Mouse (Mus musculus) ES-Bruce4 (cell line): Measurements from ENCODE around the gene Plvap. TPM values are rescaled to one million over a fixed set of nuclear protein-coding genes. Genes with fewer than 3 reads are reported as not detected.
A peak's percentile ranks its signal among the peaks of the same experiment; 100 is the strongest.

Experiments used
- H3K27ac ChIP-seq: 2 replicates; pipeline ENCODE4 v1.5.1; 2012; ENCODE audit warnings: low read length, inconsistent platforms; ENCODE audit not compliant: insufficient read depth
- H3K27me3 ChIP-seq: 2 replicates; pipeline ENCODE4 v1.6.1; 2012; ENCODE audit warnings: mild to moderate bottlenecking, low read length, inconsistent platforms; ENCODE audit not compliant: control insufficient read depth, poor library complexity, insufficient read depth, severe bottlenecking
- H3K36me3 ChIP-seq: 2 replicates; pipeline ENCODE4 v1.6.1; 2012; ENCODE audit warnings: inconsistent platforms, mild to moderate bottlenecking, low read length, moderate library complexity; ENCODE audit not compliant: control insufficient read depth, poor library complexity, insufficient read depth, severe bottlenecking
- H3K4me1 ChIP-seq: one replicate; pipeline ENCODE4 v1.8.1; 2011; ENCODE audit warnings: low read length; ENCODE audit not compliant: control insufficient read depth, insufficient read depth
- H3K4me3 ChIP-seq: 2 replicates; pipeline ENCODE4 v1.5.1; 2011; ENCODE audit warnings: low read depth, mild to moderate bottlenecking, low read length
- H3K9ac ChIP-seq: 2 replicates; pipeline ENCODE4 v1.6.1; 2012; ENCODE audit warnings: low read depth, mild to moderate bottlenecking, inconsistent platforms; ENCODE audit not compliant: poor library complexity, severe bottlenecking
- H3K9me3 ChIP-seq: replicated peaks from 2 replicates; pipeline ENCODE4 v1.6.1; 2012; ENCODE audit warnings: mild to moderate bottlenecking, low read length, inconsistent platforms; ENCODE audit not compliant: control insufficient read depth, poor library complexity, insufficient read depth, severe bottlenecking
- CTCF ChIP-seq: IDR thresholded peaks from one replicate; pipeline ENCODE4 v1.8.1; 2011; ENCODE audit warnings: low read depth, low read length
- EP300 ChIP-seq: IDR thresholded peaks from 2 replicates; pipeline ENCODE4 v1.6.1; 2011; ENCODE audit warnings: low read depth, low read length; ENCODE audit not compliant: insufficient read depth
- POLR2A ChIP-seq: IDR thresholded peaks from one replicate; pipeline ENCODE4 v1.8.1; 2011; ENCODE audit warnings: low read length; ENCODE audit not compliant: insufficient read depth
- polyA plus RNA-seq: library from polyadenylated mRNA; stranded (reverse); fragments of >200 nt; gene quantifications from 2 replicates; pipeline ENCODE4 v1.2.4, GENCODE M21; 2011; ENCODE audit warnings: low read depth; ENCODE audit not compliant: missing spikeins, insufficient read depth, insufficient read length

The Plvap gene
- polyA plus RNA-seq, 1 experiment = 4.4 TPM

DNA sequence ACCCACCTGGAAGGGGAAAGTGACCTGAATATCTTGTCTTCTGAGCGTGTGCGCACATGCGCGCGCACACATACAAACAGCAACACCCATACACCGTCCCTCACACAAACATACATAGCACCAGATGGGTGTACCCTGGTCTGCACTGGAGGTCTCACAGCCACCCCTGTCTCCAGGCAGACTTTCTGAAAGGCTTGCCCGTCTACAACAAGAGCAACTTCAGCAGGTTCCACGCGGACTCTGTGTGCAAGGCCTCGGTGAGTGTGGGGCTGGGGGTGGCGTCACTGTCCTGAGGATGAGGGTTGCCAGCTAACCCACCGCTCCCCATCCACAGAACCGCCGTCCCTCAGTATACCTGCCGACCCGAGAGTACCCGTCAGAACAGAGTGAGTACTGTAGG lies 39.7 kb downstream of the Plvap start:
- Histone ChIP-seq H3K9me3 (no peaks in the 10 kb centered on the region), H3K4me3 (no peak overlapping the region), H3K36me3 (peaks cover 7% of the 10 kb centered on the region), H3K9ac (no peak overlapping the region), H3K4me1 (peaks cover 2% of the 10 kb centered on the region), H3K27ac (no peak overlapping the region), H3K27me3 (no peaks in the 10 kb centered on the region)
- TF ChIP-seq CTCF (no peak), EP300 (no peak), POLR2A (no peak)

- H3K36me3 ChIP-seq = peaks cover 10% of the 10 kb centered on the region
Measured at GRCm38 (mm10) chr8:71470913-71471255, 40.7 kb downstream of the Plvap start.

DNA sequence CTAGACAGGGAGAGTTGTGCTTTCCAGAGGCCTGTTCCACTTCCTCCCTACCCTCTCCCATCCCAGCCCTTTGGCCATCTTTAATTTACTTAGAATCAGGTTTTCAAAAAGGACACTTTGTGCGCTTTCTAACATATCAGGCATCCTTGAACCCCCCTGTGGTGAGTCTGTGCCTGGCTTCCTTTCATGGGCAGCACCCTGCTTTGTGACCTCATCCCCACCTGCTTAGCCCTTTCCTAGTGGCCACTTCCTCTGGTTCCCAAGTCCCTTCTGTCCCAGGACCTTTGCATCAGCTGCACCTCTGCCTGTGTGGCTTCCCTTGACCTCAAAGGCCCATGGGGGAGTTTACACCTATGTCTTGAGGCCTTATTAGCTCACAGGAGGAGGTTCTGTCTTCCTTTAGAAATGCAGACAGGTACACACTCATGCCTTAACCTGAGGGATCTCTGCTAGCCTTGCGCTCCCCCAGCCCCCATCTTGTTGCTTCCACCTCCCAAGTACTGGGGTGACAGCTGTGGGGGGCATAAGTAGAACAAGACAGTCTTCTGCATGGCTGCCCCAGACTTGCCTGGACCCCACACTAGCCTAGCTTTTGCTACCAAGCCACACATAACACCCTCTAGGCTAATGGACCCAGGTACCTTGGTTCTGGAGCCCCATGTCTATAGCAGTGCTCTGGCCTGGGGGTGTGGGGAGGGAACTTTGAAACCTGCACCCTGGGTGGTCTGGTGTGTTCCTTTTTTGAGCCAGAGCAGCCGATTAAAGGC lies 41.2 kb downstream of the Plvap start:
- peaks cover 10% of the 10 kb centered on the region for H3K36me3 ChIP-seq
- H3K4me1 ChIP-seq = peaks cover 2% of the 10 kb centered on the region
- H3K27me3 ChIP-seq = no peaks in the 10 kb centered on the region
- H3K4me3 ChIP-seq = peak overlapping the region; percentile 79; the same call in 1 of the 2 replicates
- H3K9me3 ChIP-seq = no peaks in the 10 kb centered on the region
- no peak overlapping the region for H3K27ac ChIP-seq
- H3K9ac ChIP-seq = peak overlapping the region; percentile 88
- TF ChIP-seq POLR2A = no peak
- TF ChIP-seq CTCF = no peak
- TF ChIP-seq EP300 = no peak

More at GRCm38 (mm10) chr8:71470913-71471255, 40.7 kb downstream of the Plvap start:
- Histone ChIP-seq H3K9ac (no peak overlapping the region), H3K27me3 (no peaks in the 10 kb centered on the region), H3K9me3 (no peaks in the 10 kb centered on the region), H3K4me3 (no peak overlapping the region), H3K4me1 (peaks cover 2% of the 10 kb centered on the region), H3K27ac (no peak overlapping the region)
- TF ChIP-seq CTCF = no peak
- TF ChIP-seq POLR2A = no peak

GRCm38 (mm10) chr8:71469411-71469810 lies 42.1 kb downstream of the Plvap start:
- Histone ChIP-seq H3K27ac (no peak overlapping the region), H3K27me3 (no peaks in the 10 kb centered on the region), H3K36me3 (peaks cover 7% of the 10 kb centered on the region), H3K9ac (peak overlapping the region; percentile 88), H3K9me3 (no peaks in the 10 kb centered on the region), H3K4me1 (peaks cover 2% of the 10 kb centered on the region), H3K4me3 (peak overlapping the region; percentile 79)
- TF ChIP-seq EP300 = no peak

GRCm38 (mm10) chr8:71468916-71469315 lies 42.6 kb downstream of the Plvap start, which contains the start of gene Dda1:
Gene Dda1 (plus strand): TSS chr8:71469199.
- no peak within 1 kb of the TSS for H3K27ac ChIP-seq
- peaks cover 3% of the 10 kb centered on the region for H3K36me3 ChIP-seq
- peak within 1 kb of the TSS; percentile 79 for H3K4me3 ChIP-seq
- H3K27me3 ChIP-seq = no peaks in the 10 kb centered on the region
- no peak for TF ChIP-seq POLR2A
- no peak for TF ChIP-seq EP300
- no peak for TF ChIP-seq CTCF
- peaks cover 3% of the 10 kb centered on the region for H3K4me1 ChIP-seq
- peak within 1 kb of the TSS; percentile 88 for H3K9ac ChIP-seq
- H3K9me3 ChIP-seq = no peaks in the 10 kb centered on the region

DNA sequence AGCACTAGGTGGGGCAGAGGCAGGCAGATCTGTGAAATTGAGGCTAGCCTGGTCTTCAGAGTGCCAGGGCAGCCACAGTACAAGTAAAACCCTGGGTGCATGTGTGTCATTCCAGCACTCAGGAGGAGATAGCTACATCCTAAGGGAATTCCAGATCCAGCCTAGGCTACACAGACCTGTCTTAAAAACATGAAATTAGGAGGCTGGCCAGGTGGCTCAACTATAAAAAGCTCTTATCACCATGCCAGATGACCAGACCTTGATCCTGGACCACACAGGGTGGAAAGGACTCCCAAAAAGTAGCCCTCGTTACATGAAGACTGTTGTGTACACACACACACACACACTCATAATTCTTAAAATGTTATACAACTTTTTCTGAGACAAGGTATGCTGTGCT lies 43.6 kb downstream of the Plvap start:
- Histone ChIP-seq H3K27ac (no peak overlapping the region), H3K9ac (no peak overlapping the region)

More for the DNA sequence above, 43.6 kb downstream of the Plvap start:
- no peaks in the 10 kb centered on the region for H3K27me3 ChIP-seq
- H3K4me1 ChIP-seq = peaks cover 4% of the 10 kb centered on the region
- H3K4me3 ChIP-seq = no peak overlapping the region
- no peak for TF ChIP-seq CTCF
- no peak for TF ChIP-seq EP300
- TF ChIP-seq POLR2A = no peak
- H3K9me3 ChIP-seq = no peaks in the 10 kb centered on the region
- H3K36me3 ChIP-seq = peaks cover 3% of the 10 kb centered on the region; the same call in 1 of the 2 replicates
